Mouse (Mus musculus): ENCODE data around the gene Dnal1. TPM values are rescaled to one million over a fixed set of nuclear protein-coding genes. Genes with fewer than 3 reads are reported as not detected.
A peak's percentile ranks its signal among the peaks of the same experiment; 100 is the strongest.
"Not testable (repeated sequence)": the region's sequence is repeated elsewhere in the genome, so short reads cannot be mapped to it uniquely, and the experiment has no call there.

The Dnal1 gene
- 2.8 and 3.5 TPM in 2 replicates for polyA plus RNA-seq (2014; fragmentation: Nextera tagmentation; extraction: Ambion mirVana)

- peak; percentile 92 for DNase-seq (ENCODE audit: low spot score)
- Histone ChIP-seq H3K9me3 (ENCODE audit: control insufficient read depth, low read length) (no peaks in the 10 kb centered on the region), H3K4me3 (ENCODE audit: low read depth, low read length) (peak within 1 kb of the TSS; percentile 66), H3K9ac (ENCODE audit: low read length) (peak within 1 kb of the TSS; percentile 58), H3K27ac (ENCODE audit: low read depth) (peak within 1 kb of the TSS; percentile 24; the same call in 1 of the 2 replicates), H3K36me3 (ENCODE audit: control insufficient read depth, insufficient read depth, low read length) (no peaks in the 10 kb centered on the region), H3K4me1 (replicated peaks; ENCODE audit: control insufficient read depth, insufficient read depth, low read length) (peaks cover 8% of the 10 kb centered on the region; the same call in 1 of the 2 replicates), H3K4me2 (ENCODE audit: low read length) (peak within 1 kb of the TSS; percentile 72), H3K27me3 (replicated peaks; ENCODE audit: control insufficient read depth, insufficient read depth, low read length) (no peaks in the 10 kb centered on the region)
- 2% methylated on average over 30 of the region's 35 CpGs for WGBS
- peak; percentile 94 for ATAC-seq (replicated peaks; ENCODE audit: low FRiP score, low TSS enrichment, low read depth)
These were observed at the start of gene Dnal1 for GRCm38 (mm10) chr12:84114153-84114994. TSS of gene Dnal1 (plus strand) at chr12:84114366.

GRCm38 (mm10) chr12:84064621-84065020 lies 49.5 kb upstream of the Dnal1 start:
- no peak overlapping the region for H3K4me3 ChIP-seq (ENCODE audit: low read depth, low read length)
- no peaks in the 10 kb centered on the region for H3K9me3 ChIP-seq (ENCODE audit: control insufficient read depth, low read length)
- no peaks in the 10 kb centered on the region for H3K4me1 ChIP-seq (replicated peaks; ENCODE audit: control insufficient read depth, insufficient read depth, low read length)
- 70% methylated on average over 8 of the region's 8 CpGs for WGBS
- no peaks in the 10 kb centered on the region for H3K36me3 ChIP-seq (ENCODE audit: control insufficient read depth, insufficient read depth, low read length)
- H3K9ac ChIP-seq (ENCODE audit: low read length), result no peak overlapping the region
- no peak for ATAC-seq (replicated peaks; ENCODE audit: low FRiP score, low TSS enrichment, low read depth)
- peak; percentile 40 for DNase-seq (ENCODE audit: low spot score)
- no peak overlapping the region for H3K4me2 ChIP-seq (ENCODE audit: low read length)
- H3K27ac ChIP-seq (ENCODE audit: low read depth), result no peak overlapping the region
- H3K27me3 ChIP-seq (replicated peaks; ENCODE audit: control insufficient read depth, insufficient read depth, low read length), result peaks cover 17% of the 10 kb centered on the region

DNA sequence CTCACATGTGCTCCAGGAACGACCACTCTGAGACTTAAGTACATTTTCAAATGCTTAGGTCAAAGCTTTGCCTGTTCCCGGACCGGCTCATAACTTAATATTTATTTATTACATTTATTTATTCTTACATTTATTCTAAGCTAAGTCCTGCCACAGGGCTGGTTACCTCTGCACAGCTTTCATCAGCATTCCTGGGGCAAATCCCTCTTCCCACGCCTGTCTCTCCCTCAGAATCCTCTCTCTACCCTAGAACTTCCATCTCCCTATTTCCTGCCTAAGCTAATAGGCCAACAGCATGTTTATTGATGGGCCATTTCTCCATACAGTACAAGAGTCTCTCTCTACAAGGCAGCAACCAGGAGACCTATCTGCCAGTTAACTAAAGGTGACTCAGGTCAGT lies 46.4 kb upstream of the Dnal1 start:
- no peak overlapping the region for H3K4me3 ChIP-seq (ENCODE audit: low read depth, low read length)
- H3K27me3 ChIP-seq (replicated peaks; ENCODE audit: control insufficient read depth, insufficient read depth, low read length), result peaks cover 28% of the 10 kb centered on the region
- 71% methylated on average over 4 of the region's 4 CpGs for WGBS
- H3K9me3 ChIP-seq (ENCODE audit: control insufficient read depth, low read length), result no peaks in the 10 kb centered on the region
- H3K4me2 ChIP-seq (ENCODE audit: low read length), result no peak overlapping the region
- H3K36me3 ChIP-seq (ENCODE audit: control insufficient read depth, insufficient read depth, low read length), result no peaks in the 10 kb centered on the region
- H3K27ac ChIP-seq (ENCODE audit: low read depth), result no peak overlapping the region
- no peaks in the 10 kb centered on the region for H3K4me1 ChIP-seq (replicated peaks; ENCODE audit: control insufficient read depth, insufficient read depth, low read length)
- peak; percentile 41 for DNase-seq (ENCODE audit: low spot score)
- no peak for ATAC-seq (replicated peaks; ENCODE audit: low FRiP score, low TSS enrichment, low read depth)
- no peak overlapping the region for H3K9ac ChIP-seq (ENCODE audit: low read length)

DNA sequence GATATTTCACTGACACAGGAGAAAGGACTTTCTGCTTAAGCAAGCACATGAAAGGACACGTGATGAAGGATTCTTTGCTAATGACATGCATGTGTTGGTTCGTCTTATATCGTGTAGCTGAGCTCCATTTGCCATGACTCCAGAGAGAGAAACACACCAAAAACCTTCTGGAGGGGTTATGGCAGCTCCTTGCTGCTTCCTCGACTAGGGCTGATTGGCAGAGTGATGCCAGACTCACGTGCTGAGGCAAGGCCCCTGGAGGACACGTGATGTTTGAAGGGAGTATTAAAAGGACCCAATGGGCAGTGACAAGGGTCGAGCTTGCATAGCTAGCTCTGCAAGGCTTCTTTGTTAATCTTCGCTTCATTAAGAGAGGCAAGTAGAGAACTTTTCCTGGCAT lies 45.9 kb upstream of the Dnal1 start:
- DNase-seq (ENCODE audit: low spot score) (no peak), ATAC-seq (replicated peaks; ENCODE audit: low FRiP score, low TSS enrichment, low read depth) (no peak)
- Histone ChIP-seq H3K4me3 (ENCODE audit: low read depth, low read length) (no peak overlapping the region), H3K36me3 (ENCODE audit: control insufficient read depth, insufficient read depth, low read length) (no peaks in the 10 kb centered on the region), H3K4me1 (replicated peaks; ENCODE audit: control insufficient read depth, insufficient read depth, low read length) (no peaks in the 10 kb centered on the region), H3K4me2 (ENCODE audit: low read length) (no peak overlapping the region), H3K9ac (ENCODE audit: low read length) (no peak overlapping the region), H3K27me3 (replicated peaks; ENCODE audit: control insufficient read depth, insufficient read depth, low read length) (peaks cover 28% of the 10 kb centered on the region), H3K27ac (ENCODE audit: low read depth) (no peak overlapping the region), H3K9me3 (ENCODE audit: control insufficient read depth, low read length) (no peaks in the 10 kb centered on the region)
- WGBS, result 71% methylated on average over 8 of the region's 8 CpGs

- no peak for ATAC-seq (replicated peaks; ENCODE audit: low FRiP score, low TSS enrichment, low read depth)
- 51% methylated on average over 9 of the region's 9 CpGs for WGBS
These were observed 45.2 kb upstream of the Dnal1 start, which contains the start of gene Acot5 for GRCm38 (mm10) chr12:84068986-84069385. TSS of gene Acot5 (plus strand) at chr12:84069325.

GRCm38 (mm10) chr12:84069582-84069981 lies 44.6 kb upstream of the Dnal1 start:
- H3K36me3 ChIP-seq (ENCODE audit: control insufficient read depth, insufficient read depth, low read length); H3K4me1 ChIP-seq (replicated peaks; ENCODE audit: control insufficient read depth, insufficient read depth, low read length); H3K27ac ChIP-seq (ENCODE audit: low read depth); H3K9me3 ChIP-seq (ENCODE audit: control insufficient read depth, low read length); H3K9ac ChIP-seq (ENCODE audit: low read length); ATAC-seq (replicated peaks; ENCODE audit: low FRiP score, low TSS enrichment, low read depth): not testable (repeated sequence)
- Histone ChIP-seq H3K4me2 (ENCODE audit: low read length) (peak overlapping the region; percentile 57), H3K27me3 (replicated peaks; ENCODE audit: control insufficient read depth, insufficient read depth, low read length) (peaks cover 28% of the 10 kb centered on the region), H3K4me3 (ENCODE audit: low read depth, low read length) (peak overlapping the region; percentile 33)
- peak; percentile 56 for DNase-seq (ENCODE audit: low spot score)
- under 1% methylated on average over 37 of the region's 52 CpGs for WGBS

More at GRCm38 (mm10) chr12:84068986-84069385, 45.2 kb upstream of the Dnal1 start, which contains the start of gene Acot5:
- no peak for DNase-seq (ENCODE audit: low spot score)
- Histone ChIP-seq H3K4me1 (replicated peaks; ENCODE audit: control insufficient read depth, insufficient read depth, low read length) (no peaks in the 10 kb centered on the region), H3K9me3 (ENCODE audit: control insufficient read depth, low read length) (no peaks in the 10 kb centered on the region), H3K4me3 (ENCODE audit: low read depth, low read length) (peak within 1 kb of the TSS; percentile 33), H3K36me3 (ENCODE audit: control insufficient read depth, insufficient read depth, low read length) (no peaks in the 10 kb centered on the region), H3K9ac (ENCODE audit: low read length) (no peak within 1 kb of the TSS), H3K27ac (ENCODE audit: low read depth) (no peak within 1 kb of the TSS), H3K4me2 (ENCODE audit: low read length) (peak within 1 kb of the TSS; percentile 57), H3K27me3 (replicated peaks; ENCODE audit: control insufficient read depth, insufficient read depth, low read length) (peaks cover 28% of the 10 kb centered on the region)

GRCm38 (mm10) chr12:84071696-84072095 lies 42.5 kb upstream of the Dnal1 start:
- Histone ChIP-seq H3K4me1 (replicated peaks; ENCODE audit: control insufficient read depth, insufficient read depth, low read length) (no peaks in the 10 kb centered on the region), H3K9ac (ENCODE audit: low read length) (no peak overlapping the region), H3K4me3 (ENCODE audit: low read depth, low read length) (no peak overlapping the region), H3K27ac (ENCODE audit: low read depth) (no peak overlapping the region), H3K27me3 (replicated peaks; ENCODE audit: control insufficient read depth, insufficient read depth, low read length) (peaks cover 28% of the 10 kb centered on the region), H3K9me3 (ENCODE audit: control insufficient read depth, low read length) (no peaks in the 10 kb centered on the region), H3K4me2 (ENCODE audit: low read length) (no peak overlapping the region), H3K36me3 (ENCODE audit: control insufficient read depth, insufficient read depth, low read length) (no peaks in the 10 kb centered on the region)
- 90% methylated on average over 2 of the region's 2 CpGs for WGBS
- ATAC-seq (replicated peaks; ENCODE audit: low FRiP score, low TSS enrichment, low read depth), result no peak
- peak; percentile 34 for DNase-seq (ENCODE audit: low spot score)

- no peak overlapping the region for H3K4me3 ChIP-seq (ENCODE audit: low read depth, low read length)
- H3K27me3 ChIP-seq (replicated peaks; ENCODE audit: control insufficient read depth, insufficient read depth, low read length), result no peaks in the 10 kb centered on the region
- 83% methylated on average over 4 of the region's 4 CpGs for whole genome bisulfite sequencing
- H3K27ac ChIP-seq (ENCODE audit: low read depth), result no peak overlapping the region
- no peaks in the 10 kb centered on the region for H3K36me3 ChIP-seq (ENCODE audit: control insufficient read depth, insufficient read depth, low read length)
- no peaks in the 10 kb centered on the region for H3K9me3 ChIP-seq (ENCODE audit: control insufficient read depth, low read length)
- no peak overlapping the region for H3K4me2 ChIP-seq (ENCODE audit: low read length)
- no peaks in the 10 kb centered on the region for H3K4me1 ChIP-seq (replicated peaks; ENCODE audit: control insufficient read depth, insufficient read depth, low read length)
- DNase-seq (ENCODE audit: low spot score) (peak; percentile 7), ATAC-seq (replicated peaks; ENCODE audit: low FRiP score, low TSS enrichment, low read depth) (no peak)
- H3K9ac ChIP-seq (ENCODE audit: low read length), result no peak overlapping the region
These were observed 36.7 kb upstream of the Dnal1 start for GRCm38 (mm10) chr12:84077371-84077990.
